Comparison of ENCODE assay signal across 22 mouse cellular contexts in genomic region chr11:52302668-52303067, GRCm38 (mm10). TPM values are rescaled to one million over a fixed set of nuclear protein-coding genes. Genes with fewer than 3 reads are reported as not detected.
DNase-seq lines count a peak whose midpoint lies in the region; ATAC-seq and TF ChIP-seq lines count a peak whose summit lies in the region.
"Had no signal": no experiment of that assay in that cellular context is flagged by ENCODE, and none has a peak within 500 bp of the region (broad histone marks: within the 10 kb centered on the region; RNA-seq: fewer than 3 reads in every experiment).

No protein-coding gene starts in this region.

- H3K27ac ChIP-seq in CH12.LX (ENCODE audit: insufficient read depth, low read depth), result no peak overlapping the region

- TF ChIP-seq CTCF in CH12.LX (conservative IDR thresholded peaks at IDR 0.05 in 1 of 2, IDR thresholded peaks at IDR 0.05 in 1 of 2; ENCODE audit: low read depth in 2 of 2, low read length in 2 of 2), result no peak

- no peaks in the 10 kb centered on the region for H3K9me3 ChIP-seq in CH12.LX (replicated peaks; ENCODE audit: low read length)
- H3K9me3 ChIP-seq: G1E had no signal

- ATAC-seq in CD4-positive, CD25-positive, alpha-beta regulatory T cell, adult 4 months, result peak; percentile 10
- ATAC-seq: activated CD4-positive, CD25-positive, alpha-beta regulatory T cell, adult 4 months; Patski had no signal

- H3K27me3 ChIP-seq in CH12.LX (replicated peaks), result no peaks in the 10 kb centered on the region
- H3K27me3 ChIP-seq: Patski had no signal

- dilution Hi-C loops in CH12.LX (cut with MboI; ENCODE audit: extremely low pct_ligation_motif_present, extremely low pct_unique_long_range_greater_than_20kb, low sequenced_read_pairs), result no loop called here

- in situ Hi-C loops in CH12.LX (cut with MboI; ENCODE audit: low pct_ligation_motif_present, low pct_unique_long_range_greater_than_20kb, low sequenced_read_pairs), result no loop called here

- H3K9ac ChIP-seq in CH12.LX (ENCODE audit: insufficient read depth, low read depth), result no peak overlapping the region

- H3K4me3 ChIP-seq in CH12.LX (replicated peaks in 1 of 3; ENCODE audit: low read depth in 2 of 3, low read length in 2 of 3, poor library complexity in 1 of 3), result no peak overlapping the region

- no peaks in the 10 kb centered on the region for H3K79me2 ChIP-seq in CH12.LX (replicated peaks; ENCODE audit: control insufficient read depth, extremely low read depth, insufficient read depth, poor library complexity, severe bottlenecking)

- no peak; the same call in 1 of the 2 replicates for TF ChIP-seq EP300 in CH12.LX (IDR thresholded peaks at IDR 0.05; ENCODE audit: low read length)

- H3K4me2 ChIP-seq in CH12.LX (ENCODE audit: insufficient read depth, low read depth, poor library complexity, severe bottlenecking), result no peak overlapping the region

- H3K4me1 ChIP-seq in CH12.LX (ENCODE audit: control insufficient read depth in 1 of 2, insufficient read depth in 2 of 2), result peaks cover 14 to 45% of the 10 kb centered on the region in 2 experiments

- peak; percentile 46 to 50 for DNase-seq in adrenal gland, postnatal 36 days
- DNase-seq in adrenal gland, postnatal 10 days, result no peak
- peak; percentile 39 for DNase-seq in testis, postnatal 14 days (ENCODE audit: low spot score)
- no peak for DNase-seq in testis, postnatal 10 days (ENCODE audit: low spot score)
- no peak for DNase-seq in CH12.LX (ENCODE audit: extremely low read depth)
- no peak for DNase-seq in urinary bladder, adult 2 months (ENCODE audit: low spot score)
- no peak for DNase-seq in gastrocnemius, adult 18-20 months (ENCODE audit: low spot score)
- DNase-seq: adrenal gland, adult 2 months; adrenal gland, adult 8-10 months; adrenal gland, postnatal 14 days; adrenal gland, postnatal 25 days; B cell, adult 2 months; cerebellum, adult 11 months; cerebellum, adult 11-12 months; cerebellum, adult 18-20 months; cerebellum, adult 2 months; cerebellum, adult 8-10 months; cerebellum, adult 9-10 months had no signal

- TF ChIP-seq POLR2A in CH12.LX (IDR thresholded peaks at IDR 0.05; ENCODE audit: low read depth, low read length), result no peak

- H3K36me3 ChIP-seq in CH12.LX (replicated peaks in 1 of 2; ENCODE audit: control insufficient read depth in 1 of 2, insufficient read depth in 1 of 2, low read length in 1 of 2), result no peaks in the 10 kb centered on the region
- H3K36me3 ChIP-seq: G1E had no signal

- TF ChIP-seq RAD21 in CH12.LX (IDR thresholded peaks at IDR 0.05; ENCODE audit: low read depth, low read length), result no peak

TF ChIP-seq in CH12.LX, 34 proteins besides CTCF, POLR2A, EP300 and RAD21:
- TF ChIP-seq MAFK (IDR thresholded peaks at IDR 0.05; ENCODE audit: insufficient replicate concordance, low read length) (no peak), BHLHE40 (IDR thresholded peaks at IDR 0.05; ENCODE audit: low read depth, low read length) (0 out of 2 replicates have a peak, but pooled peaks have one; percentile 19)

RNA-seq across cellular contexts. Expression of gene Tcf7, which starts 19.9 kb away (rescaled TPM):
- 10 to 100 TPM; 36.8 to 50.1 TPM for total RNA-seq in adrenal gland, postnatal 36 days (2021)
- 10 to 100 TPM; 41.7 to 42.2 TPM for total RNA-seq in adrenal gland, postnatal 10 days (2021)
- polyA plus RNA-seq in CD4-positive, CD25-positive, alpha-beta regulatory T cell, adult 4 months (2017; shearing (Covaris generic)), result 100 to 1,000 TPM; 246 to 283 TPM
- 0.46 and 0.55 TPM in 2 replicates for total RNA-seq in CH12.LX (2012; rRNA removed)
- 0.77 and 0.85 TPM in 2 replicates for total RNA-seq in CH12.LX (2014; rRNA removed)
- polyA plus RNA-seq in CH12.LX (2012; ENCODE audit: insufficient read length, low read depth), result 4.4 and 5.5 TPM in 2 replicates
- polyA plus RNA-seq in urinary bladder, adult 2 months (2012; rRNA removed), result 6.1 and 8.1 TPM in 2 replicates
- under 1 TPM; 0.23 to 0.50 TPM for total RNA-seq in gastrocnemius, adult 18-20 months (2021)
- total RNA-seq: G1E had no signal
- polyA plus RNA-seq: G1E had no signal

RNA-seq across cellular contexts. Expression of gene Vdac1, which starts 58.0 kb away (rescaled TPM):
- 100 to 1,000 TPM; 433 to 439 TPM for total RNA-seq in adrenal gland, postnatal 36 days (2021)
- total RNA-seq in adrenal gland, postnatal 10 days (2021), result 100 to 1,000 TPM; 330 to 403 TPM
- 100 to 1,000 TPM in 1 of 2 experiments, 10 to 100 TPM in 1; 67.5 to 104 TPM for polyA plus RNA-seq in CD4-positive, CD25-positive, alpha-beta regulatory T cell, adult 4 months (2017; shearing (Covaris generic))
- total RNA-seq in CH12.LX (2012; rRNA removed) (204 TPM in 2 replicates), CH12.LX (2014; rRNA removed) (266 and 289 TPM in 2 replicates)
- polyA plus RNA-seq in CH12.LX (2012; ENCODE audit: insufficient read length, low read depth), result 315 and 330 TPM in 2 replicates
- 166 and 206 TPM in 2 replicates for polyA plus RNA-seq in urinary bladder, adult 2 months (2012; rRNA removed)
- total RNA-seq in gastrocnemius, adult 18-20 months (2021), result 1,000 to 10,000 TPM; 1,411 to 1,472 TPM

Comparison
In these comparisons a context has a peak if more than half of its experiments do, and no peak if none do; other contexts are left out.
1. DNase-seq: peak in adrenal gland, postnatal 36 days (2 of 2) and testis, postnatal 14 days (single experiment); none in adrenal gland, postnatal 10 days (single experiment), testis, postnatal 10 days (single experiment), CH12.LX (single experiment), urinary bladder, adult 2 months (single experiment) and gastrocnemius, adult 18-20 months (single experiment).
2. RNA of gene Tcf7, which starts 19.9 kb away (total RNA-seq): 36.8 to 50.1 TPM in adrenal gland, postnatal 36 days and 41.7 to 42.2 TPM in adrenal gland, postnatal 10 days; 0.46 to 0.85 TPM in CH12.LX and 0.23 to 0.50 TPM in gastrocnemius, adult 18-20 months; every median in the first group is over 10 times any median in the second.